Mouse (Mus musculus) adrenal gland, postnatal 14 days (tissue): ENCODE results near the gene Tmem95. TPM values are rescaled to one million over a fixed set of nuclear protein-coding genes. Genes with fewer than 3 reads are reported as not detected.

Source experiments
- DNase-seq: peaks from one replicate; pipeline ENCODE4 v3.0.0; 2021; ENCODE audit warnings: mixed read lengths
- total RNA-seq: library from RNA; stranded (reverse); gene quantifications from 2 replicates; pipeline ENCODE4 v1.2.3, GENCODE M21; 2021

Tmem95 gene
- total RNA-seq, 1 experiment from 2014 or later: not detected

GRCm38 (mm10) chr11:69910781-69911560, 33.2 kb upstream of the Tmem95 start:
- DNase-seq: no peak

GRCm38 (mm10) chr11:69910177-69910576, 32.4 kb upstream of the Tmem95 start:
- no peak for DNase-seq

GRCm38 (mm10) chr11:69909174-69909573, 31.4 kb upstream of the Tmem95 start:
- DNase-seq: no peak

- no peak for DNase-seq
Observed at GRCm38 (mm10) chr11:69908645-69909044, 30.8 kb upstream of the Tmem95 start.

- no peak for DNase-seq
Observed at GRCm38 (mm10) chr11:69904311-69904710, 26.5 kb upstream of the Tmem95 start.

- DNase-seq: no peak
Observed at GRCm38 (mm10) chr11:69902972-69903371, 25.2 kb upstream of the Tmem95 start.

- DNase-seq: no peak
Observed at GRCm38 (mm10) chr11:69901993-69902392, 24.2 kb upstream of the Tmem95 start.

- peak; percentile 98 for DNase-seq
Observed at GRCm38 (mm10) chr11:69901406-69901846, 23.6 kb upstream of the Tmem95 start.

- peak; percentile 93 for DNase-seq
Observed at GRCm38 (mm10) chr11:69900471-69901405, 22.9 kb upstream of the Tmem95 start, which contains the start of the genes 2810408A11Rik and Neurl4. TSS of gene 2810408A11Rik (minus strand) at chr11:69900987. TSS of gene Neurl4 (plus strand) at chr11:69901072.

- DNase-seq: no peak
Observed at GRCm38 (mm10) chr11:69899870-69900269, 22.1 kb upstream of the Tmem95 start.

- DNase-seq: no peak
Observed at GRCm38 (mm10) chr11:69895291-69895690, 17.5 kb upstream of the Tmem95 start, which contains the start of gene Acap1. TSS of gene Acap1 (minus strand) at chr11:69895539.

GRCm38 (mm10) chr11:69894671-69895070, 16.9 kb upstream of the Tmem95 start:
- peak; percentile 45 for DNase-seq

- no peak for DNase-seq
Observed at GRCm38 (mm10) chr11:69891482-69891881, 13.7 kb upstream of the Tmem95 start.

GRCm38 (mm10) chr11:69886907-69887635, 9.3 kb upstream of the Tmem95 start:
- DNase-seq: no peak

GRCm38 (mm10) chr11:69884663-69885062, 6.8 kb upstream of the Tmem95 start:
- DNase-seq: no peak

GRCm38 (mm10) chr11:69884240-69884639, 6.4 kb upstream of the Tmem95 start:
- DNase-seq: no peak

GRCm38 (mm10) chr11:69883527-69884151, 5.8 kb upstream of the Tmem95 start:
- peak; percentile 35 for DNase-seq

- no peak for DNase-seq
Observed at GRCm38 (mm10) chr11:69883066-69883465, 5.2 kb upstream of the Tmem95 start.

- no peak for DNase-seq
Observed at GRCm38 (mm10) chr11:69881787-69882670, 4.2 kb upstream of the Tmem95 start.

- peak; percentile 93 for DNase-seq
Observed at GRCm38 (mm10) chr11:69880853-69881603, 3.2 kb upstream of the Tmem95 start, which contains the start of gene Kctd11. TSS of gene Kctd11 (minus strand) at chr11:69881406.
